Comparison of ENCODE assay signal across 27 mouse cellular contexts in genomic region chr10:40028091-40028490, GRCm38 (mm10). TPM values are rescaled to one million over a fixed set of nuclear protein-coding genes. Genes with fewer than 3 reads are reported as not detected.
DNase-seq lines count a peak whose midpoint lies in the region; ATAC-seq and TF ChIP-seq lines count a peak whose summit lies in the region.
"Had no signal": no experiment of that assay in that cellular context is flagged by ENCODE, and none has a peak within 500 bp of the region (broad histone marks: within the 10 kb centered on the region; RNA-seq: fewer than 3 reads in every experiment).

No protein-coding gene starts in this region.

- DNase-seq in cerebellum, postnatal 10 days = peak; percentile 70 to 75
- DNase-seq in cerebellum, postnatal 4 days (ENCODE audit: low spot score in 2 of 2) = no peak
- peak; percentile 63 for DNase-seq in heart, embryonic 10.5 days (ENCODE audit: low spot score)
- no peak for DNase-seq in heart, adult 18-20 months
- peak; percentile 3 for DNase-seq in liver, embryonic 11.5 days (ENCODE audit: low spot score)
- DNase-seq in lung, postnatal 10 days = peak; percentile 29
- DNase-seq in lung, adult 2 months = no peak
- DNase-seq: adrenal gland, adult 8-10 months; adrenal gland, postnatal 14 days; adrenal gland, postnatal 36 days; B cell, adult 2 months; cerebellum, adult 18-20 months; cerebellum, adult 8-10 months; cerebellum, adult 9-11 months; cerebellum, postnatal 36 days; forebrain, postnatal 0 days had no signal

- ATAC-seq in liver, embryonic 11.5 days (replicated peaks; ENCODE audit: low FRiP score) = no peak
- ATAC-seq in liver, embryonic 12.5 days = no peak
- ATAC-seq: activated CD4-positive, CD25-positive, alpha-beta regulatory T cell, adult 4 months; CD4-positive, CD25-positive, alpha-beta regulatory T cell, adult 4 months; forebrain, embryonic 13.5 days; forebrain, embryonic 15.5 days; forebrain, postnatal 0 days; Patski had no signal

- no peaks in the 10 kb centered on the region for H3K36me3 ChIP-seq in heart, embryonic 10.5 days
- H3K36me3 ChIP-seq in liver, embryonic 11.5 days (ENCODE audit: control insufficient read depth, insufficient read depth, low read length) = no peaks in the 10 kb centered on the region
- H3K36me3 ChIP-seq in liver, embryonic 12.5 days = peaks cover 5% of the 10 kb centered on the region; the same call in 1 of the 2 replicates
- H3K36me3 ChIP-seq: embryonic facial prominence, embryonic 10.5 days; embryonic facial prominence, embryonic 12.5 days; forebrain, embryonic 15.5 days had no signal

- no peaks in the 10 kb centered on the region for H3K9me3 ChIP-seq in heart, embryonic 10.5 days
- no peaks in the 10 kb centered on the region for H3K9me3 ChIP-seq in liver, embryonic 11.5 days (ENCODE audit: control insufficient read depth, low read length)
- H3K9me3 ChIP-seq in liver, embryonic 12.5 days (replicated peaks) = no peaks in the 10 kb centered on the region
- H3K9me3 ChIP-seq: embryonic facial prominence, embryonic 12.5 days; forebrain, embryonic 15.5 days had no signal

- H3K4me2 ChIP-seq in liver, embryonic 11.5 days = no peak overlapping the region
- no peak overlapping the region for H3K4me2 ChIP-seq in liver, embryonic 12.5 days
- H3K4me2 ChIP-seq: embryonic facial prominence, embryonic 12.5 days; forebrain, embryonic 13.5 days; forebrain, embryonic 15.5 days had no signal

- H3K4me1 ChIP-seq in heart, embryonic 10.5 days = peaks cover 10% of the 10 kb centered on the region; the same call in 1 of the 2 replicates
- H3K4me1 ChIP-seq in liver, embryonic 11.5 days (replicated peaks; ENCODE audit: control insufficient read depth, insufficient read depth, low read length) = no peaks in the 10 kb centered on the region; the same call in 1 of the 2 replicates
- H3K4me1 ChIP-seq in liver, embryonic 12.5 days = peaks cover 11% of the 10 kb centered on the region
- peaks cover 3% of the 10 kb centered on the region for H3K4me1 ChIP-seq in lung, adult 2 months (ENCODE audit: control insufficient read depth, insufficient read depth, low read length)

- H3K9ac ChIP-seq in liver, embryonic 11.5 days (ENCODE audit: low read depth, low read length) = no peak overlapping the region
- no peak overlapping the region for H3K9ac ChIP-seq in liver, embryonic 12.5 days
- H3K9ac ChIP-seq: embryonic facial prominence, embryonic 12.5 days; forebrain, embryonic 13.5 days; forebrain, embryonic 15.5 days; forebrain, postnatal 0 days had no signal

- no peak for TF ChIP-seq CTCF in lung, adult 2 months (IDR thresholded peaks at IDR 0.05; ENCODE audit: insufficient read depth, low read length)

- H3K4me3 ChIP-seq in heart, embryonic 10.5 days = no peak overlapping the region
- no peak overlapping the region for H3K4me3 ChIP-seq in liver, embryonic 11.5 days (ENCODE audit: low read depth, low read length)
- H3K4me3 ChIP-seq in liver, embryonic 12.5 days = no peak overlapping the region
- H3K4me3 ChIP-seq in lung, adult 2 months (replicated peaks; ENCODE audit: extremely low read depth, low read depth, low read length) = no peak overlapping the region
- H3K4me3 ChIP-seq: embryonic facial prominence, embryonic 10.5 days; embryonic facial prominence, embryonic 12.5 days; forebrain, embryonic 13.5 days; forebrain, embryonic 15.5 days had no signal

- no peak overlapping the region for H3K27ac ChIP-seq in heart, embryonic 10.5 days
- no peak overlapping the region for H3K27ac ChIP-seq in liver, embryonic 11.5 days (ENCODE audit: low read depth, low read length)
- H3K27ac ChIP-seq in liver, embryonic 12.5 days = no peak overlapping the region
- H3K27ac ChIP-seq: embryonic facial prominence, embryonic 10.5 days; embryonic facial prominence, embryonic 12.5 days; forebrain, embryonic 13.5 days; forebrain, embryonic 15.5 days had no signal

- 0 out of 2 replicates have a peak, but pooled peaks cover 10% of the 10 kb centered on the region for H3K27me3 ChIP-seq in heart, embryonic 10.5 days (ENCODE audit: insufficient read depth, poor library complexity, severe bottlenecking)
- peaks cover 17% of the 10 kb centered on the region for H3K27me3 ChIP-seq in liver, embryonic 11.5 days (replicated peaks; ENCODE audit: control insufficient read depth, insufficient read depth, low read length)
- peaks cover 30% of the 10 kb centered on the region for H3K27me3 ChIP-seq in liver, embryonic 12.5 days (replicated peaks)
- H3K27me3 ChIP-seq: CH12.LX; embryonic facial prominence, embryonic 12.5 days; forebrain, embryonic 15.5 days; Patski had no signal

- TF ChIP-seq POLR2A in lung, adult 2 months (IDR thresholded peaks at IDR 0.05; ENCODE audit: borderline replicate concordance, extremely low read depth, low read depth, low read length) = no peak

- WGBS in heart, embryonic 10.5 days = 77% methylated on average over 8 of the region's 8 CpGs
- 74% methylated on average over 8 of the region's 8 CpGs for WGBS in liver, embryonic 11.5 days
- 75% methylated on average over 8 of the region's 8 CpGs for WGBS in liver, embryonic 12.5 days (ENCODE audit: insufficient replicate concordance)
- 53% methylated on average over 8 of the region's 8 CpGs for WGBS in lung, adult 2 months

RNA-seq across cellular contexts. Expression of gene Mfsd4b1, which starts 3.0 kb away (rescaled TPM):
- polyA plus RNA-seq in heart, embryonic 10.5 days (2016; fragmentation: Nextera tagmentation; extraction: Ambion mirVana) = 0.18 and 0.22 TPM in 2 replicates
- total RNA-seq in heart, adult 18-20 months (2021) = 1 to 10 TPM; 1.9 to 2.9 TPM
- polyA plus RNA-seq in liver, embryonic 11.5 days (2014; fragmentation: Nextera tagmentation; extraction: Ambion mirVana) = 0.34 and 0.56 TPM in 2 replicates
- polyA plus RNA-seq in liver, embryonic 12.5 days (2016; fragmentation: Nextera tagmentation; extraction: Ambion mirVana) = 0.19 and 0.42 TPM in 2 replicates
- 0.96 and 1.1 TPM in 2 replicates for polyA plus RNA-seq in lung, adult 2 months (2012; rRNA removed)
- total RNA-seq: CH12.LX had no signal
- polyA plus RNA-seq: activated CD4-positive, CD25-positive, alpha-beta regulatory T cell, adult 4 months; CD4-positive, CD25-positive, alpha-beta regulatory T cell, adult 4 months; forebrain, embryonic 11.5 days; forebrain, embryonic 13.5 days; G1E had no signal

RNA-seq across cellular contexts. Expression of gene Mfsd4b5, which starts 41.6 kb away (rescaled TPM):
- polyA plus RNA-seq in heart, embryonic 10.5 days (2016; fragmentation: Nextera tagmentation; extraction: Ambion mirVana) = 0.07 and 0.11 TPM in 2 replicates
- total RNA-seq in heart, adult 18-20 months (2021) = under 1 TPM; 0.35 to 0.62 TPM
- polyA plus RNA-seq in liver, embryonic 11.5 days (2014; fragmentation: Nextera tagmentation; extraction: Ambion mirVana) = 0.10 and 0.12 TPM in 2 replicates
- 0.05 and 0.13 TPM in 2 replicates for polyA plus RNA-seq in liver, embryonic 12.5 days (2016; fragmentation: Nextera tagmentation; extraction: Ambion mirVana)
- polyA plus RNA-seq in lung, adult 2 months (2012; rRNA removed) = 0.19 and 0.30 TPM in 2 replicates
- total RNA-seq: CH12.LX; forebrain, postnatal 0 days had no signal
- polyA plus RNA-seq: embryonic facial prominence, embryonic 10.5 days; forebrain, embryonic 11.5 days; forebrain, embryonic 13.5 days; forebrain, embryonic 15.5 days; forebrain, postnatal 0 days; G1E had no signal

Comparison
In these comparisons a context has a peak if more than half of its experiments do, and no peak if none do; other contexts are left out.
1. DNase-seq: peak in cerebellum, postnatal 10 days (2 of 2), heart, embryonic 10.5 days (single experiment), liver, embryonic 11.5 days (single experiment) and lung, postnatal 10 days (single experiment); none in cerebellum, postnatal 4 days (0 of 2), heart, adult 18-20 months (0 of 2) and lung, adult 2 months (single experiment).